Mouse (Mus musculus) olfactory bulb, adult 2 months (tissue): ENCODE measurements at regions not wholly inside any gene's neighbourhood (a gene's known extent, or its start where the extent isn't known, plus 50 kb on each side); places are given as distances from the start of the nearest gene placed in this dataset.

Source experiments
- H3K27ac ChIP-seq: fragments of 200-500 bp; 2 replicates; pipeline ENCODE4 v1.5.1; 2012; ENCODE audit warnings: low read depth, low read length; ENCODE audit not compliant: insufficient read depth
- H3K4me1 ChIP-seq: fragments of 200-500 bp; 2 replicates; pipeline ENCODE4 v1.6.1; 2012; ENCODE audit warnings: low read length; ENCODE audit not compliant: control insufficient read depth, insufficient read depth
- H3K4me3 ChIP-seq: fragments of 200-500 bp; 2 replicates; pipeline ENCODE4 v1.5.1; 2012; ENCODE audit warnings: mild to moderate bottlenecking, low read depth, low read length, moderate library complexity; ENCODE audit not compliant: insufficient read depth
- CTCF ChIP-seq: fragments of 200-500 bp; IDR thresholded peaks from 2 replicates; pipeline ENCODE4 v1.5.1; 2012; ENCODE audit warnings: low read depth, mild to moderate bottlenecking, low read length, moderate library complexity; ENCODE audit not compliant: insufficient read depth
- POLR2A ChIP-seq: fragments of 200-500 bp; IDR thresholded peaks from 2 replicates; pipeline ENCODE4 v1.6.1; 2012; ENCODE audit warnings: mild to moderate bottlenecking, low read depth, low read length, moderate library complexity; ENCODE audit not compliant: insufficient read depth
- WGBS: fragments of 180-500 bp; shearing (Covaris S2); methylation state at CpG from one replicate; pipeline ENCODE4 v1.1.7; 2018; 5-methylcytosine and 5-hydroxymethylcytosine counted together

DNA sequence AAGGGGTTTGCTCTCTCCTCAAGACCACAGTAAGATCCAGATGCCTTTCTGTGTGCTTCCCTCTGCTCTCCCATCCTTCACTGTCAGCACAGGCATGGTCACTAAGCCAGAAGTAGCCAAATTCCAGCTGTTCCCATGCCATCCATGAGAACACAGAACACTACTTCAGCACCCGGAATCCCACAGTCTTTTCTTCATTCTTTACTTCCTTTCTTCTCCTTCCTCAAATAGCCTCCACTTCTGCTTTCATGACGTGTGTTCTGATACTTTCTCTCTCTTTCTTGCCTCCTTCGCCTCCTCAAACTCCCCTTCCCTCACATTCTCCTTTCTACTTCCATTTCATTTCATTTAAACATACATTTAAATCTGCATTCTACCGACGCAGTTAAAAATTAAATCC is 602.1 kb upstream of the Klf4 start:
- Histone ChIP-seq H3K27ac (no peak overlapping the region), H3K4me1 (no peaks in the 10 kb centered on the region), H3K4me3 (no peak overlapping the region)
- TF ChIP-seq CTCF, result no peak
- TF ChIP-seq POLR2A, result no peak
- 87% methylated on average over 5 of the region's 5 CpGs for WGBS

DNA sequence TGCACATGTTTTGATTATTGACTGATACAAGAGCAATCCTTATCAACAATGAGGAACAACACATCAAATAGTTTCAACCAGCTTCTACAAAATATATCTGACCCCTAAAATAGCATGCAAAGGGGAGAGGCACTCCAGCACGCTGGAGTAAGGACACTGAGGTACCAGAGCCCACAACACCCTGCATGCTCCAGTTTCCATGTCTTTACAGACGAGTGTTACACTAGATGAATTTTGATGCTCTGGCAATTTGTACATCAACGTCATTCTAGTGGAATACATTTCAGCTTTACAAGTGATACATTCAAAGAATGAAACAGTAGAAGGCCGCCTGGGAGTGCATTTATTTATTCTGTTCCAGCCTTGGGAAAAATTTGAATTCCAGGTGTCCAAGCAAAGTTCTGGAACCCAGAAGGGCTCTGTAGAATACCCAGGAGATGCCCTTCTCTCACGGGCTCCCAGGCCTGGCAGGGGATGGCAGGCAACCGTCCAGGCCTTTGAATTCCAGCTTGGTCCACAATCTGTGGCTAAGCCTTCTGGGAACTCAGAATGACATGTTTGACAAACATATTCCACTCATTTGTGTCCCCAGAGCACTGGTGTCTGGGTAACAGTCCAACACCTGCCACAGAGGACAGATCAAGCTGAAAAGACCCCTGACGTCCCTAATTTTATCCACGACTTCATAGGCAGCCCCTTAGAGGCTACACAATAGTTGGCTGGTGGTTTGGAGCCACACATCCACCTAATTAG is 595.6 kb upstream of the Klf4 start:
- Histone ChIP-seq H3K4me3 (no peak overlapping the region), H3K27ac (no peak overlapping the region), H3K4me1 (no peaks in the 10 kb centered on the region)
- 50% methylated on average over 8 of the region's 8 CpGs for WGBS
- TF ChIP-seq CTCF (no peak), POLR2A (no peak)

DNA sequence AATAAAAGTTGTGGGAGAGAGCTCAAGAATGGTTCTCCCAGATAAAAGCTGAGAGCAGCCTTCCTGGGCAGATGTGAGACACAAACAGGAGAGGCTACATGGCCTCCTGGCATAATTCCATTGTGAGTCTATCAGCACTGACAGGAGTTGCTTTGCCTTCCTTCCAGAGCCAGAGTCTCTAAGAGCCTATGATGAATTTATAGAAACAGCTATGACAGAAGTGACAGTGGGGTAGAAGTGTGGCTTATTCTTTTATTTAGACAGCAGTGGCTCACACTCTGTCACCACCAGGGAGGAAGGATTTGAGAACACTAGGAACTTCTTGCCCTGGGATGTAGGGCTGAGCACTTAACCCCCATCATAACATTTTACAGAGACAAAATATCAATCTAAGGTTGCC is 592.2 kb upstream of the Klf4 start:
- no peak overlapping the region for H3K27ac ChIP-seq
- TF ChIP-seq CTCF (no peak), POLR2A (no peak)
- H3K4me3 ChIP-seq, result no peak overlapping the region
- H3K4me1 ChIP-seq, result no peaks in the 10 kb centered on the region

DNA sequence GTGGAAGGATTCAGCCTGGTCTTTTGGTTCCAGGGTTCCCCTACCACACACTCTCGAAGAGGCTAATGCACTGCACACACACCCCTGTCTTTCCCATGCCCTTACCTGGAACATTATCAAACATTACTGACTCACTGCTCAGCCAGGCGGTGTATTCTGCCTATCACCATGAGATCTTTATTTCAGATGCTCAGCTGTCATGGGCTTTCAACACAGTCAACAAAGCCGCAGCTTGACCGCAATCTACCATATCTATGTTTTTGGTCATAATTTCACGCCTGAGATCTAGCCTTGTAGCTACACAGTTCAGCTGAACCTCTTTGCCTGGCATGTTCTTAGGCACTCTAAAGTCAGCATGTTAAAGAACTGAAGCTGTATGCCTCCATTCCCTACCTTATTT is 589.9 kb upstream of the Klf4 start:
- WGBS, result 98% methylated on average over 5 of the region's 5 CpGs

DNA sequence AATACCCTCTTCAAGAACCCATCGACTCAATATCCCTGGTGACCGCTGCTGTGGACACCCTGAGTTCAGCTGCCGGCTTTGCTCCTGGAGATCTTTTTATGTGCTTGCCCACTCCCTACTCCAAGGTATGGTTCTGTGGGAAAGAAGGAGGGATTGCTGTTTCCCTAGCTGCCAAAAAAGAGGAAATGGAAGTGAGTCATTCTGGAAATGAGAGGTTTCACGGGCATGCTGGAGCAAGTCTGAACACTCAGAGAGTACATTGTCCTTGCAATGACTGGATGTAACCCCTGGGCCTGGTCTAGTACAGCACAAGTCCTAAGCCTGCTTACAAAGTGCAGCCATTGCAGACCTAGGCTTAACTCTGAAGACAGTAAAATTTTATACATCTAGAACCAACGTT is 589.4 kb upstream of the Klf4 start:
- no peaks in the 10 kb centered on the region for H3K4me1 ChIP-seq

More for the DNA sequence above, 589.9 kb upstream of the Klf4 start:
- H3K4me1 ChIP-seq, result no peaks in the 10 kb centered on the region
- H3K27ac ChIP-seq, result no peak overlapping the region
- TF ChIP-seq CTCF (no peak), POLR2A (no peak)
- H3K4me3 ChIP-seq, result no peak overlapping the region

DNA sequence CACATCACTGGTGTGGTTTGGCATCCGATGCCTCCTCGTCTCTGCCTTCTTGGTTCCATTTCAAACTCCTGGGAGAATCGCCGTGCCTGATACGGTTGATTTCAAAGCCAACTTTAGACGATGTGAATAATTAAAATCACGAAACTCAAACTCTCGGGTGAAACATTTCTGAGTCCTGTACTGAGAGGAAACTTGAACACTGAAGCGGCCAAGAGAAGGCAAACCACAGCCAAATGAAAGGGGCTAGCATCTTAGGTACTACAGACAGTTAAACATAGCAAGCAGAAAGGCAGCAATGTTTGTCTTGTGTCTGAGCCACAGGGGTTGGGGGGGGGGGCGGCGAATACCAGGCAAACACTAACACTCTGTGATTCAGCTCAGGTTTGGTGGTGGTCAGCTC is 588.1 kb upstream of the Klf4 start:
- Histone ChIP-seq H3K4me1 (no peaks in the 10 kb centered on the region), H3K4me3 (no peak overlapping the region), H3K27ac (no peak overlapping the region)
- WGBS, result 67% methylated on average over 11 of the region's 11 CpGs
- TF ChIP-seq CTCF (no peak), POLR2A (no peak)

More for the DNA sequence above, 589.4 kb upstream of the Klf4 start:
- H3K4me3 ChIP-seq, result no peak overlapping the region
- WGBS, result 85% methylated on average over 5 of the region's 5 CpGs
- H3K27ac ChIP-seq, result no peak overlapping the region
- TF ChIP-seq CTCF, result no peak
- no peak for TF ChIP-seq POLR2A

DNA sequence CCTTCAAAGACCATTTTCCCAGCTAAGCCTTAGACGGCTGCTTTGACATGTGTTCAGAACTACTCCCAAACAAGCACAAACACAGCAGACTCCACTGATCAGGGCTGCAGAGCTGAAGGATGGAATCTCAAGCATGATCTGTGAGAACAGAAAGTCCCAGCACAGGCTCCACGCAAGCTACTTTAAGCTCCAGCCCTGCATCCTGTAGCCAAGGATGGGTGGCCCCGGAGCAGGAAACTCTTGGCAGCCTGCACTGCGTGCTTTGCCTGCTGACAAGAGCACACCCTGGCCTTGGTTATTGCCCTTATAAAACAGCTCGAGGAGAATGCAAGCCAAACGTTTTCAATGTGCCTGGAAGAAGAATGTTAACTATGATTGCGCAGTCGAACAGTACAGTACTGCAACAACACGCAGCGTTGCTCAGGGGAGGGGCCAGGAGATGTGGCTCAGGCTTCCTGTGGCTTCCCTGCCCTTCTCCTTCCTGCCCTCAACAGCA is 581.5 kb upstream of the Klf4 start:
- TF ChIP-seq POLR2A, result no peak
- TF ChIP-seq CTCF, result no peak
- Histone ChIP-seq H3K4me1 (peaks cover 11% of the 10 kb centered on the region), H3K27ac (peak overlapping the region; percentile 62; the same call in 1 of the 2 replicates), H3K4me3 (peak overlapping the region; percentile 9; the same call in 1 of the 2 replicates)
- WGBS, result 14% methylated on average over 10 of the region's 10 CpGs

DNA sequence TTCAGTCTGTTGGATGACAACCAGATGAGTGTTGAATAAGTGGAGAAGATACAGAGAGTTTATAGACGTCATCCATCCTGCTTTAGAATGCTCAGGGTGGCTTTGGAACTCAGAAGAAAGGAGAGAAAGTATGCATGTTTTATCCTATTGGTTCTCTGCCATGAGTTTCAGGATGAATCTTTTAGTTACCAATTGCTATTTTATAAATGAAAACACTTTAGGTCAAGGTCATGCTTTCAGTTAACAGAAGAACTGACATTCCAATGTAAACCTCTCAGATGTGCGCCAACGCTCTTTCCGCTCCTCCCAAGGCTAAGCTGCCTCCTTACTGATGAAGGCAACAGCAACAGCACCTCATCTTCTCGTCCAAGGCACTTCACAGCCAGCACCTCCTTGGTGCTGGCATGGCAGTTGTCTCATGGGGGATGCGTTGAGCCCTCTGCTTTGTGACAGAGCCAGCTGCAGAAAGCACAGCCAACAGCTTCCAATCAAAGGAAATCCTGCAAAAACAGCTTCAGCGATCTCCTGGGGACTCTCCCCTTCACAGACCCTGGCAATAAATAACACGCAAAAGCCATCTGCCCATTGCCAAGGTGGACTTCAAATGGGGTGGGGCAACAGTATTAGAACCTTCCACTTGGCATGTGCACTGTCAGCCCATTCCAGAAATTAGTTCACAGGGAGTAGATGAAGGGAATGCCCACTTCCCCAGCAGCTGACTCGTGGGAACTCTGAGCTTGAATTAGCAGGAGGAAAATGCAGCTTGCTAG is 580.9 kb upstream of the Klf4 start:
- TF ChIP-seq CTCF (no peak), POLR2A (no peak)
- Histone ChIP-seq H3K4me1 (peaks cover 11% of the 10 kb centered on the region), H3K27ac (peak overlapping the region; percentile 62; the same call in 1 of the 2 replicates), H3K4me3 (no peak overlapping the region)
- WGBS, result 53% methylated on average over 9 of the region's 9 CpGs

DNA sequence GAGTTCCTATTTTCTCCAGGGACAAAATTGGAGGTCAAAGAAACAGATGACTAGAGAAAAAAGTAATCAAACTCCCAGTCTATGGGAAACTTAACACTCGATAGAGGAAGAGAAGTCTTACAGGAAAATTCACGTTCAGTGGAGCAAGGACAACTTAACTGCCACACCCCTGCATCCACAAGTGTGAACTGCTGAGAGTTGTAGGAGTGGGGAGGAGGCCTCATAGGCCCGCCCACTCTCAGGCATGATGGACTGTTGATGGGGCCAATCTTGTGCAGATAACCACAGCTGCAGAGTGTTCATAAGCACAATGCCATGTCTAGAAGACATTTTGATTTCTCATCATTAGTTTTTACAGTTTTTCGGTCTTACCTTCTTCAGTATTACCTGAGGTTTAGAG is 574.7 kb upstream of the Klf4 start:
- H3K4me3 ChIP-seq, result no peak overlapping the region
- WGBS, result 87% methylated on average over 4 of the region's 4 CpGs
- TF ChIP-seq POLR2A (no peak), CTCF (no peak)
- no peak overlapping the region for H3K27ac ChIP-seq
- no peaks in the 10 kb centered on the region for H3K4me1 ChIP-seq
